Mouse (Mus musculus): Measurements from ENCODE around the gene Pdzd9.

Gene Pdzd9

GRCm38 (mm10) chr7:120635821-120636220, 34.3 kb downstream of the Pdzd9 start:
- no peak for DNase-seq (ENCODE audit: low spot score in 2 of 2)

- no peak for DNase-seq (ENCODE audit: low spot score in 2 of 2)
Observed at GRCm38 (mm10) chr7:120635362-120635781, 34.8 kb downstream of the Pdzd9 start.

GRCm38 (mm10) chr7:120634711-120635361, 35.3 kb downstream of the Pdzd9 start, which contains the start of gene Uqcrc2:
Uqcrc2 (plus strand) TSS chr7:120635176.
- DNase-seq (ENCODE audit: low spot score in 2 of 2): peak; percentile 78 to 85

- DNase-seq (ENCODE audit: low spot score in 2 of 2): no peak
Observed at GRCm38 (mm10) chr7:120634301-120634700, 35.8 kb downstream of the Pdzd9 start.

GRCm38 (mm10) chr7:120632518-120632917, 37.6 kb downstream of the Pdzd9 start:
- DNase-seq (ENCODE audit: low spot score in 2 of 2): no peak

GRCm38 (mm10) chr7:120620841-120621240, 49.3 kb downstream of the Pdzd9 start:
- no peak for DNase-seq (ENCODE audit: low spot score in 2 of 2)

- DNase-seq (ENCODE audit: low spot score in 2 of 2): no peak
Observed at GRCm38 (mm10) chr7:120620075-120620771, 49.9 kb downstream of the Pdzd9 start.

Data from heart, adult 9 months (tissue).